Mouse (Mus musculus) spleen, adult 2 months (tissue): Measurements from ENCODE around the gene Klb.

Source experiments
- CTCF ChIP-seq: fragments of 200-500 bp; IDR thresholded peaks from 2 replicates; pipeline ENCODE4 v1.5.1; 2011; ENCODE audit warnings: mild to moderate bottlenecking, inconsistent platforms; ENCODE audit not compliant: insufficient read depth, insufficient read length, insufficient replicate concordance; ENCODE audit errors: extremely low read depth
- POLR2A ChIP-seq: fragments of 200-500 bp; IDR thresholded peaks from 2 replicates; pipeline ENCODE4 v1.6.1; 2011; ENCODE audit warnings: low read depth, low read length, inconsistent platforms

DNA sequence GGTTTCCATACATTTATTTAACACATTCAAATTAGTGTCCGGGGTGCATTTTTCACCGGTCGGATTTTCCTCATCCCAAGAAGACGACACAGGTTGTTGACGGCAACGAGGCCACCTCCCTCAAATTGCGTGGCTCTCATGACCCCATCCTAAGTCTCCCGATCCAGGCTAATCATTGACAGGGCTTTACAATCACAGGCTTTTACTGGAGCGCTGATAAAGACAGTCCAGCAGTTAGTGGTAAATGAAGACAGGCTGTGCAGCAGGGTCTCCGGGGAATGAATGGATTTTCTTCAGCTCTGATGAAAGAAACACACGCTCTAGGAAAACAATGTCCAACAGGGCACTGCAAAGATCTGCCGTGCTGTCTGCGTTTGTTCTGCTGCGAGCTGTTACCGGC is at the start of gene Klb:
- no peak for TF ChIP-seq POLR2A
- TF ChIP-seq CTCF = no peak
